Mouse (Mus musculus) heart, embryonic 10.5 days (tissue): Measurements from ENCODE around the gene Fkbp15. TPM values are rescaled to one million over a fixed set of nuclear protein-coding genes. Genes with fewer than 3 reads are reported as not detected.

Experiments
- DNase-seq: peaks from one replicate; pipeline ENCODE4 v3.0.0-alpha.2; 2017; ENCODE audit warnings: low spot score
- H3K27ac ChIP-seq: fragments of 300-500 bp; sonication (generic); 2 replicates; pipeline ENCODE4 v1.5.1; 2016; ENCODE audit warnings: mild to moderate bottlenecking
- H3K27me3 ChIP-seq: fragments of 300-500 bp; sonication (generic); 2 replicates; pipeline ENCODE4 v1.6.1; 2016; ENCODE audit warnings: mild to moderate bottlenecking; ENCODE audit not compliant: poor library complexity, insufficient read depth, severe bottlenecking
- H3K36me3 ChIP-seq: fragments of 300-500 bp; sonication (generic); 2 replicates; pipeline ENCODE4 v1.6.1; 2016; ENCODE audit warnings: mild to moderate bottlenecking, moderate library complexity
- H3K4me1 ChIP-seq: fragments of 300-500 bp; sonication (generic); 2 replicates; pipeline ENCODE4 v1.6.1; 2016; ENCODE audit warnings: mild to moderate bottlenecking
- H3K4me3 ChIP-seq: fragments of 300-500 bp; sonication (generic); 2 replicates; pipeline ENCODE4 v1.5.1; 2016; ENCODE audit warnings: mild to moderate bottlenecking, moderate library complexity
- H3K9me3 ChIP-seq: fragments of 300-500 bp; sonication (generic); 2 replicates; pipeline ENCODE4 v1.6.1; 2016; ENCODE audit warnings: mild to moderate bottlenecking, moderate library complexity
- WGBS: fragments of 180-500 bp; shearing (Covaris S2); methylation state at CpG from one replicate; pipeline ENCODE4 v1.1.7; 2016; 5-methylcytosine and 5-hydroxymethylcytosine counted together
- polyA plus RNA-seq: library from polyadenylated mRNA; unstranded; fragments of >200 nt; fragmentation: Nextera tagmentation; extraction: Ambion mirVana; gene quantifications from 2 replicates; pipeline ENCODE4 v1.2.1, GENCODE M21; 2016

The Fkbp15 gene
- polyA plus RNA-seq, 1 experiment from 2014 or later: 17.2 TPM

- no peak for DNase-seq
- Histone ChIP-seq H3K4me3 (no peak overlapping the region), H3K9me3 (no peaks in the 10 kb centered on the region), H3K36me3 (no peaks in the 10 kb centered on the region), H3K27ac (no peak overlapping the region), H3K27me3 (no peaks in the 10 kb centered on the region), H3K4me1 (no peaks in the 10 kb centered on the region)
- 54% methylated on average over 8 of the region's 8 CpGs for WGBS
These were observed 105.8 kb downstream of the Fkbp15 start for GRCm38 (mm10) chr4:62254551-62254950.

- Histone ChIP-seq H3K4me3 (no peak overlapping the region), H3K36me3 (no peaks in the 10 kb centered on the region), H3K9me3 (no peaks in the 10 kb centered on the region), H3K4me1 (no peaks in the 10 kb centered on the region), H3K27me3 (no peaks in the 10 kb centered on the region), H3K27ac (no peak overlapping the region)
- DNase-seq: peak; percentile 52
- 86% methylated on average over 4 of the region's 4 CpGs for WGBS
These were observed 108.6 kb downstream of the Fkbp15 start for GRCm38 (mm10) chr4:62251776-62252175.

GRCm38 (mm10) chr4:62250896-62251544, 109.3 kb downstream of the Fkbp15 start:
- no peaks in the 10 kb centered on the region for H3K36me3 ChIP-seq
- H3K27ac ChIP-seq: no peak overlapping the region
- no peaks in the 10 kb centered on the region for H3K4me1 ChIP-seq
- peak; percentile 55 for DNase-seq
- WGBS: 37% methylated on average over 3 of the region's 3 CpGs
- H3K27me3 ChIP-seq: no peaks in the 10 kb centered on the region
- H3K9me3 ChIP-seq: no peaks in the 10 kb centered on the region
- no peak overlapping the region for H3K4me3 ChIP-seq

Other genes starting within 250 kb of the Fkbp15 start
- not detected in 2 replicates for gene Mup21, start 209.7 kb downstream of the Fkbp15 start, polyA plus RNA-seq
- gene Zfp37, start 129.5 kb downstream of the Fkbp15 start, polyA plus RNA-seq: 9.1 and 9.8 TPM in 2 replicates
- 12.8 and 14.5 TPM in 2 replicates for gene Slc31a2, start 98.0 kb downstream of the Fkbp15 start, polyA plus RNA-seq
- 46.9 and 53.6 TPM in 2 replicates for gene Slc31a1, start 179 bp upstream of the Fkbp15 start, polyA plus RNA-seq
- 101 and 125 TPM in 2 replicates for gene Cdc26, start 48.1 kb upstream of the Fkbp15 start, polyA plus RNA-seq
- 19.2 and 23.2 TPM in 2 replicates for gene Prpf4, start 48.2 kb upstream of the Fkbp15 start, polyA plus RNA-seq
- not detected in 2 replicates for gene Rnf183, start 74.7 kb upstream of the Fkbp15 start, polyA plus RNA-seq
- 4.3 and 7.1 TPM in 2 replicates for gene Wdr31, start 110.3 kb upstream of the Fkbp15 start, polyA plus RNA-seq
- 0.46 and 2.0 TPM in 2 replicates for gene Bspry, start 119.5 kb upstream of the Fkbp15 start, polyA plus RNA-seq
- gene Hdhd3, start 142.9 kb upstream of the Fkbp15 start, polyA plus RNA-seq: 7.0 and 10.1 TPM in 2 replicates
- 144 and 157 TPM in 2 replicates for gene Alad, start 159.4 kb upstream of the Fkbp15 start, polyA plus RNA-seq
- 72.1 and 87.4 TPM in 2 replicates for gene Pole3, start 164.5 kb upstream of the Fkbp15 start, polyA plus RNA-seq
- 0.36 and 0.49 TPM in 2 replicates for gene 4933430I17Rik, start 164.8 kb upstream of the Fkbp15 start, polyA plus RNA-seq
- 61.4 and 65.4 TPM in 2 replicates for gene Rgs3, start 199.3 kb upstream of the Fkbp15 start, polyA plus RNA-seq